In the genomic region with DNA sequence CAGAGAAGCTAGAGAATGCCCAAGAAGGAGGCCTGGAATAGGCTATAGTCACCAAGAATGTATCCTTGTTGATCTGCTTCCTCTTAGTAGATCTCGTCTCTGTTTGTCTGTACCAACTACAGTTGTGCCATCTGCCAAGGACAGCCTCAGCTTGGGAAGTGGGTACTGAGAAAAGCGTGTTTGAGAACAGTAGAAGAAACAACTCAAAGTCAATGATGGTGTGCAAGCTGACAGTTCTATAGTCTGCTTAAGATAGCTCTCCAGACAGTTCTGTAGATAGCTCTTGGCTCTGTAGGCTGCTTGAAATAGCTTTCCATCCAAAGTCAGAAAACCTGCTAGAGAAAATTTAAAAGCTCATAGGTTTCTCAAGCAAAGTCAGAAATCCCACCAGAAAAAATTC, we compare ENCODE assay signal across 20 mouse cellular contexts.
A peak's percentile ranks its signal among the peaks of the same experiment; 100 is the strongest.
DNase-seq lines count a peak whose midpoint lies in the region; ATAC-seq lines count a peak whose summit lies in the region.
"Had no signal": no experiment of that assay in that cellular context is flagged by ENCODE, and none has a peak within 500 bp of the region (broad histone marks: within the 10 kb centered on the region; RNA-seq: fewer than 3 reads in every experiment).

No protein-coding gene starts in this region.

- DNase-seq in frontal cortex, postnatal 25 days (ENCODE audit: low spot score in 2 of 2): no peak
- DNase-seq in brain, adult 2 months (ENCODE audit: low read depth, low spot score): peak; percentile 69
- peak; percentile 15 to 53 for DNase-seq in frontal cortex, postnatal 36 days (ENCODE audit: low spot score in 2 of 2)
- DNase-seq in right cerebral cortex, postnatal 25 days: peak; percentile 6
- DNase-seq in thymus, postnatal 36 days: no peak
- no peak for DNase-seq in retina, embryonic 14.5 days (ENCODE audit: low spot score)
- DNase-seq: adrenal gland, postnatal 36 days; cerebellum, adult 2 months; cerebellum, postnatal 25 days; heart, postnatal 10 days; kidney, adult 11 months; kidney, postnatal 14 days; layer of hippocampus, adult 9-11 months; spleen, adult 18-20 months; thymus, adult 18-20 months; thymus, postnatal 25 days had no signal

- peak; percentile 100 for ATAC-seq in frontal cortex, adult (ENCODE audit: low TSS enrichment)
- ATAC-seq: CD4-positive, CD25-positive, alpha-beta regulatory T cell, adult 4 months; inflammation-experienced regulatory T-cells, adult 6 months; midbrain, embryonic 15.5 days had no signal

Comparison
In these comparisons a context has a peak if more than half of its experiments do, and no peak if none do; other contexts are left out.
1. DNase-seq: peak in brain, adult 2 months (single experiment), frontal cortex, postnatal 36 days (2 of 2) and right cerebral cortex, postnatal 25 days (single experiment); none in frontal cortex, postnatal 25 days (0 of 2), thymus, postnatal 36 days (0 of 2) and retina, embryonic 14.5 days (single experiment).